Mouse (Mus musculus): Measurements from ENCODE around the gene Fam168b. TPM values are rescaled to one million over a fixed set of nuclear protein-coding genes. Genes with fewer than 3 reads are reported as not detected.

Fam168b gene
- polyA plus RNA-seq, 1 experiment from 2014 or later = 93.5 TPM

DNA sequence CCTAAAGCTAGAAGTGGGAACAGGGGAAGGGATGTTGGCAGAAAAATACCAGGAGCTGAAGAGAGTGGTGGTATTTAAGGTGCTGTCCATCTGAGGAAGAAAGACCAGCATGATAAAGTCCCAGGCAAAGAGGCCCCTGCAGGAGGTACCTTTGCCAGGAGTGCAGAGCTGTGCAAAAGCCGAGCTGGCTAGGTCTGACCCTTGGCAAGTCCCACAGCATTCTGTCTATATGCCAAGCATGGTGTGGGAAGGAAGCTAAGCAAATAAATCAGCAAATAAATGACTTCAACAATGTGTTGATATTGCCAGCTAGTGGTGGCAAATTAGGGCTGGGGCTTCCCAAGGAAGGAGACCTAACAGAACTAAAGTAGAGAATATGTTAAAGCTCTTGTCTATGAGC lies 76.0 kb downstream of the Fam168b start:
- ATAC-seq (ENCODE audit: insufficient number of reproducible peaks, low FRiP score, low TSS enrichment, low read depth) = no peak
- Histone ChIP-seq H3K4me2 (ENCODE audit: low read depth, severe bottlenecking) (no peak overlapping the region), H3K27ac (replicated peaks; ENCODE audit: low read depth, low read length) (no peak overlapping the region), H3K27me3 (ENCODE audit: control insufficient read depth, insufficient read depth, low read length) (no peaks in the 10 kb centered on the region), H3K4me3 (ENCODE audit: low read depth, low read length) (no peak overlapping the region), H3K36me3 (ENCODE audit: control insufficient read depth, insufficient read depth, low read length) (no peaks in the 10 kb centered on the region), H3K4me1 (ENCODE audit: control insufficient read depth, insufficient read depth, low read length) (no peaks in the 10 kb centered on the region), H3K9ac (ENCODE audit: low read length) (no peak overlapping the region), H3K9me3 (ENCODE audit: control insufficient read depth, low read length) (no peaks in the 10 kb centered on the region)
- 70% methylated on average over 1 of the region's 1 CpGs for WGBS
- no peak for DNase-seq (ENCODE audit: low spot score)

Other genes with a start within 250 kb of the Fam168b start
- gene Plekhb2, start 6.9 kb upstream of the Fam168b start, polyA plus RNA-seq (2014; fragmentation: Nextera tagmentation; extraction: Ambion mirVana) = 16.5 and 21.1 TPM in 2 replicates